Mouse (Mus musculus): Measurements from ENCODE around the gene Steap4. TPM values are rescaled to one million over a fixed set of nuclear protein-coding genes. Genes with fewer than 3 reads are reported as not detected.

Gene Steap4
- polyA plus RNA-seq, 1 experiment from 2014 or later = 0.49 TPM

DNA sequence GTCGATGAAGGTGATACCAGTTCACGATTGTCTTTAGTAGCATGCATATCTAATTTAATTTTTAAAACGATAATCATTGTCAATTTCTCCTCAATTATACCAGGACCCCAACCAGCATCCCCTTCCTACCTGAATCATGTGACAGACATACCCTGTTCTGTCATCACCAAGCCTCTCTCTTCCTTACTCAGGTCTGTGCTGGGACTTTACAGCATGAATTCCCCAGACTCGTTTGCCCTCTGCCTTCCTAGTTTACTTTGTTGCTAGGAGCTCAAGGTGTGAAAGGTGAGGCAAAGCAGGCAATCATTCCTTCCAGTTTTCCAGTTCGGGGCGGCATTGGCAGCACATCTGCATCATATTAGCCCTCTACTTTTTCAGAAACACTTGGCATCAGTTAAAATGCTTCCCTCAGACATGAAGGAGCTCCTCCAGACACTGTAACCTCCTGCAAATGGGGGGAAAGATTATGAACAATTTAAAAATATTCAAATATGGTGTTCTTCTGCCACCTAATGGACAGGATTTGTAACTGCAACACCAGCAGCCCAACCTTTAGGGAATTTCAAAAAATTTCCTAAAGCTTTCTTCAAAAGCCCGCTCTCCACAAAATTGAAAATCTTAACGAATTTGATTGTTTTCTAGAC lies 36.3 kb downstream of the Steap4 start:
- Histone ChIP-seq H3K36me3 (no peaks in the 10 kb centered on the region), H3K27me3 (ENCODE audit: insufficient read depth, poor library complexity, severe bottlenecking) (no peaks in the 10 kb centered on the region), H3K4me3 (no peak overlapping the region), H3K4me1 (no peaks in the 10 kb centered on the region), H3K27ac (no peak overlapping the region), H3K9me3 (no peaks in the 10 kb centered on the region)
- no peak for DNase-seq (ENCODE audit: low spot score)
- WGBS = 52% methylated on average over 8 of the region's 8 CpGs

DNA sequence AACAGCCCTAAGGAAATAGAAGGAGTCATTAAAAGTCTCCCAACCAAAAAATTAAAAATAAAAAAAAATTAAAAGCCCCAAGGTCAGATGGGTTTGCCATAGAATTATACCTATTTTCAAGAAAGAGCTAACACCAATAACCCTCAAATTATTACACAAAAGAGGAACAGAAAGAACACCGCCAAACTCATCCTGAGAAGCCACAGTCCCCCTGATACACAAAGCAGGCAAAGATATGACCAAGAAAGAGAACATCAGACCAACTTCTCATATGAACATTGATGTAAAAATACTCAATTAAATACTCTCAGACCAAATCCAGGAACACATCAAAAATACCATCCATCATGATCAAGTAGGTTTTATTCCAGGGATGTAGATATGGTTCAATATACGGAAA lies 36.8 kb downstream of the Steap4 start:
- H3K27ac ChIP-seq = no peak overlapping the region
- 79% methylated on average over 2 of the region's 2 CpGs for WGBS
- no peaks in the 10 kb centered on the region for H3K4me1 ChIP-seq
- H3K4me3 ChIP-seq = no peak overlapping the region
- H3K27me3 ChIP-seq (ENCODE audit: insufficient read depth, poor library complexity, severe bottlenecking) = no peaks in the 10 kb centered on the region
- no peaks in the 10 kb centered on the region for H3K9me3 ChIP-seq
- no peak for DNase-seq (ENCODE audit: low spot score)
- H3K36me3 ChIP-seq = no peaks in the 10 kb centered on the region

DNA sequence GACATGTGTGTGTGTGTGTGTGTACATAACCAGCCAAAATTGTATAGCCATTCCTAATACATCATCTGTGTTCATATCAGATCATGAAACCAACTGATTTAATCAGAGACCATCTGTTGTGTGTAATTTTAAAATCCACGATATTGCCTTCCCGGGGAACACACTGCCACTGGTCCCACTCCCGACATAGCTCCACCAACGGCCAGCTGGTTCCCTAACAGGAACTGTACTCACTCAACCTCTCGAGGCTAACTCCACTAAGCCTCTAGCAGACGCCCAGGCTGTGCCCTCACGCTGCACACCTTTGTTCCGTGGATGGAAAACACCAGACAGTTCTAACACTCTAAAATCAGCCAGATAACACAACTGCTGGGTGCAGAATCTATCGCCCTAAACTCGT lies 40.2 kb downstream of the Steap4 start:
- H3K27me3 ChIP-seq (ENCODE audit: insufficient read depth, poor library complexity, severe bottlenecking) = no peaks in the 10 kb centered on the region
- H3K4me1 ChIP-seq = no peaks in the 10 kb centered on the region
- no peak overlapping the region for H3K27ac ChIP-seq
- H3K4me3 ChIP-seq = no peak overlapping the region
- H3K36me3 ChIP-seq = no peaks in the 10 kb centered on the region
- H3K9me3 ChIP-seq = no peaks in the 10 kb centered on the region
- WGBS = 80% methylated on average over 10 of the region's 10 CpGs
- DNase-seq (ENCODE audit: low spot score) = no peak

DNA sequence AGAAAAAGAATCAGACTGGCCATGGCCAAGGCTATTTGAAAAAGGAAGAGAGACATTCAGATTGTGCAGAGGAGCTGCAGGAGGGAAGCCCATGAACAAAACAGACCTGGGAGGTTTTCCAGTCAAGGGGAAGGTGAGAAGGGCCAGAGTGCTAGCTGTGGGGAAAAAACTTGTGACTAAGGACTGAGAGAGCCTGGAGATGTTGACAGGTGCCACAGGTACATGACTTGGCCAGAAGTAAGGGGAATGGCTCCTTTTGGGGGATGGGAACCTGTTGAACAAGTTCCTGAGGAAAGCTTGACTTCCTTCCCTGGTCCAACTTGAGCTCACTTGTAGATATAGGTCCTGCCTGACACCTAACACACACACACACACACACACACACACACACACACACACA lies 42.6 kb downstream of the Steap4 start:
- H3K36me3 ChIP-seq = no peaks in the 10 kb centered on the region
- no peak for DNase-seq (ENCODE audit: low spot score)

DNA sequence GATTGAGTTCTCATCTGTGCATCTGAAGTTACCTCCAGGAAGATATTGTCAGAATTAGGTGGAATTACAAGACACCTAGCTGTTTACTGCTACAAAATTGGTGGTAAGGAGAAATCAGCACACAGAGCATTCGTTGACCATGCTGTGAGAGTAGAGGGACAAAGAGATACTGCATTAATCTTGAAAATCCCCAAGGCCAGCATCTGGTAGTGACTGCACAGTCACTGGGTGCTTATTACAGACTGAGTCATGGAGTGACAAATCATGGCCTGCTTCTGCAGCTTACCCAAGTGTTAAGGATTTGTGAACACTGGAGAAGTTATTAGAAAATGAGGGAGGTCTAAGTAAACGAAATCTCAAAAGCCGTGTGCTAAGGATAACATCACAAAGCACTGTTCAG lies 53.0 kb downstream of the Steap4 start:
- Histone ChIP-seq H3K4me3 (no peak overlapping the region), H3K27ac (no peak overlapping the region), H3K36me3 (no peaks in the 10 kb centered on the region), H3K9me3 (no peaks in the 10 kb centered on the region; the same call in 1 of the 2 replicates), H3K27me3 (ENCODE audit: insufficient read depth, poor library complexity, severe bottlenecking) (no peaks in the 10 kb centered on the region), H3K4me1 (no peaks in the 10 kb centered on the region)
- WGBS = 82% methylated on average over 3 of the region's 3 CpGs
- no peak for DNase-seq (ENCODE audit: low spot score)

More for the DNA sequence above, 42.6 kb downstream of the Steap4 start:
- H3K4me3 ChIP-seq = no peak overlapping the region
- no peaks in the 10 kb centered on the region for H3K9me3 ChIP-seq
- H3K27me3 ChIP-seq (ENCODE audit: insufficient read depth, poor library complexity, severe bottlenecking) = no peaks in the 10 kb centered on the region
- no peak overlapping the region for H3K27ac ChIP-seq
- H3K4me1 ChIP-seq = no peaks in the 10 kb centered on the region

Other genes starting within 250 kb of the Steap4 start
- 284 and 296 TPM in 2 replicates for gene Sri, start 85.6 kb downstream of the Steap4 start, polyA plus RNA-seq (2016; fragmentation: Nextera tagmentation; extraction: Ambion mirVana)

Data from heart, embryonic 10.5 days (tissue).